Mouse (Mus musculus) regulatory T cell (primary cell): ENCODE data around the gene Fbxo36.

Experiments used
- in situ Hi-C: fragments of 300-600 bp; cut with MboI, MseI; formaldehyde crosslinking; loops from one replicate; pipeline ENCODE4 v1.15.1; 2025; ENCODE audit warnings: high pct_unique_total_duplicates

The Fbxo36 gene

GRCm38 (mm10) chr1:84839309-84840017 is at the start of gene Fbxo36:
Gene Fbxo36, plus strand, starts transcription at chr1:84839841.
- in situ Hi-C loops = loop anchor here (5.0 kb wide), 1 partner anchor 47 kb away; no protein-coding TSS in a partner anchor

GRCm38 (mm10) chr1:84791393-84791792 is 48.2 kb upstream of the Fbxo36 start:
- in situ Hi-C loops = loop anchor here (5.0 to 10.0 kb wide), 2 partner anchors 47 to 51 kb away; partner anchors contain the start of gene Trip12

DNA sequence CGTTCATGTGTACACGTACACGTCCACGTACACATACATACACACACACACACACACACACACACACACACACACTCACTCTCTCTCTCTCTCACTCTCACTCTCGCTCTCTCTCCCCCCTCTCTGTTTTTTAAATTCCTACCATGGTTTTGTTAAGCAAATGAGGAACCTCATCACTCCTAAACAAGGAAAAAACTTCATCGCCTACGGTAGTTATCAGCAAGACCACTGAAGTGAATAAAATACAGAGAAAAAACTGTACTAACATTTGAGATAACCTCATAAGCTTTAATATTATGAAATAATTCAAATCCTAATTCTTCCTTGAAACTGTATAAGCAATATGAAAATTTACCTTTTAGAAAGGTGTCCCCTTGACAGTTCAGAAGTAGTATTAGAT is 44.3 kb upstream of the Fbxo36 start:
- in situ Hi-C loops = loop anchor here (10.0 kb wide), 1 partner anchor 51 kb away; no protein-coding TSS in a partner anchor

GRCm38 (mm10) chr1:84799166-84799565 is 40.5 kb upstream of the Fbxo36 start:
- in situ Hi-C loops = loop anchor here (10.0 kb wide), 1 partner anchor 54 kb away; no protein-coding TSS in a partner anchor

DNA sequence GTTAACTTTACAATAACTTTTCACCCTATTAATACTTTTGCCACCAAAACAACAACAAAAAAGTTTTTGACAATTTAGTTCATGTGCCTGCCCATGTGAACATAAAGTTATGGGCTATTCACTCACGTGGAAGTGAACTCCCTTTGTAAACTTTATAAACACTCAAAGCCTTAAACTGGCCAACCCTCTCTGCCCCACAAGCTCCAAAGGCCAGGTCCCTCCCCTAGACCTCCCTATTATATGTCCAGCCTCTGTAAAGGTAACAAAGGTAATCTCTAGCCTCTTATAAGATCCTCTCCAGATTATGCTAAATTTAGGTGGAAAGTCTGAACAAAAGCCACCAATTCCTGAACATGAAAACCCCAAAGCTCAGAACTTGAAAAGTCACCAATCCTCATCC is 35.9 kb upstream of the Fbxo36 start:
- in situ Hi-C loops = no loop called here

- in situ Hi-C loops = no loop called here
Observed at GRCm38 (mm10) chr1:84817596-84817995, 22.0 kb upstream of the Fbxo36 start.

- in situ Hi-C loops = no loop called here
Observed at GRCm38 (mm10) chr1:84825091-84825490, 14.6 kb upstream of the Fbxo36 start.

- in situ Hi-C loops = no loop called here
Observed at GRCm38 (mm10) chr1:84837523-84838145, 2.0 kb upstream of the Fbxo36 start.

- in situ Hi-C loops = no loop called here
Observed at GRCm38 (mm10) chr1:84838156-84838555, 1.5 kb upstream of the Fbxo36 start.

DNA sequence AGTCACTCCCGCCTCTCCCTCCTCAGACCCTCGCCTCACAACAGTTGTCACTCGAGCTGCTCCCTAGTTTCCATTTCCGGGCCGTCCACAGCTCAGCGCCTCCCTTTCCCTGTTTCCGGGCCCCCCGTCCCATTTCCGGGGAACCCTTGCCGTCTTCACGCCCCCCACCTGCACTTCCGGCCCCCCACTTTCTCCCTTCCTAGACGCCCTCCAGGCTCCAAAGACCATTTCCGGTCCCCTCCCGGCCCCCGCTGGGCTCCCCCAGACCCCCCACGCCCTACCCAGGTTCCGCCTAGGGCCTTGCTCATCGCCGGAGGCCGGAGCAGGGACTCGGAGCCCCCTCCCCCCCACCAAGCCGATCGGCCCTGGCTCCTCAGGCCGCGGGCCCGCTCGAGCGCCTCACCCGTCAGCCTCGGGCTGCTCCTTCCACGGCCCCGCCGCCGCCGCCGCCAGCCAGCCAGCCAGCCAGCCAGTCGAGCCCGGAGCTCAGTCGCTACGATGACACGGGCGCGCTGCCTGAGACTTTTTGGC is 955 bp upstream of the Fbxo36 start:
- in situ Hi-C loops = no loop called here

DNA sequence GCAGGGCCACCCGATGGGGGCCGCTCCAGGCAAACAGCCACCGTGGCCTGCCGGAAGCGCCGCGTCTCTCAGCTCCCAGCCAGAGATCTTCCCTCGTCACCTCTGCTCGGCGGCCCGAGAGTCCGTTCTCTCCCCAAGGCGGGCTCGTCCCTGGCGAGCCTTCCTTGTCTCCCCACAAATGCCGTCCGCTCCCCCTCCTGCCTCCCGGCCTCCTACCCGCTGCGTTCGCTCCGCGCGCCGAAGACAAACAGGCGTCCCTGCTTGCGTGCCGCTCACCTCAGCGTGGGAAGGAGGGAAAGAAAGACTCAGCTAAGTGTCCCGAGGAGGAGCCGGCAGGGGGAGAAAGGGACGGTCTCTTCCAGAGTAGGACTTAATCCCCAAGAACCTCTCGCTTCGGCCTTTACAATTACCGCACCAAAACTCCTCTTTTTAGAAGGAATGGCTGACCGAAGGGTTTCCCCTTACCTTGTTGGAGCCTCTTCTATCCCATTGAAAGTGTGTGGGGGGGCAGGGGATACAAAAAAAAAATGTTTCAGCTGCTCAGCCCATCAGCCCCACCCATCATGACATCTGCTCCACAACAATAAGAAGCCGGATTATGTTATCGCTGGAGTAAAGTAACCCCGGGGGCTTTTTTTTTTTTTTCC is 500 bp downstream of the Fbxo36 start, which contains the start of gene Trip12:
Gene Trip12 (minus strand): TSS at position 499 of the 647 bp plus-strand sequence.
- in situ Hi-C loops = loop anchor here (5.0 kb wide), 1 partner anchor 48 kb away; no protein-coding TSS in a partner anchor

- in situ Hi-C loops = loop anchor here (5.0 kb wide), 1 partner anchor 49 kb away; no protein-coding TSS in a partner anchor
Observed at GRCm38 (mm10) chr1:84841061-84841460, 1.4 kb downstream of the Fbxo36 start.

DNA sequence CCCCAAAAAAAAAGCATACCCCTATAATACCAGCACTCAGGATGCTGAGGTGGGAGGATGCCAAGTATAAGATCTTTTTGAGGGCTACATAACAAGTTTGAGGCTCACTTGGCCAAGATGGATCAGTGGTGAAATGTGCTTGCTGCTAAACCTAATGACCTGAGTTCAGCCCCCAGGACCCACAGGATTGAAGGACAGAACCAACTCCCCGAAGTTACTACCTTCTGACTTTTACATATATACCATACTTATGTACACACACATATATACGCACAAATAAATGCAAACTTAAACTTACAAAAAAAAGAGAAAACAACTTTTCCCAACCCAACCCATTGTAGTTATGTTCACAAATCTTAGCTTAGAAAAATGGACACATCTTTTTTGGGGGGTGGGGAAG is 3.7 kb downstream of the Fbxo36 start:
- in situ Hi-C loops = loop anchor here (5.0 kb wide), 1 partner anchor 51 kb away; no protein-coding TSS in a partner anchor

GRCm38 (mm10) chr1:84847698-84848097 is 8.1 kb downstream of the Fbxo36 start:
- in situ Hi-C loops = no loop called here

GRCm38 (mm10) chr1:84848335-84848734 is 8.7 kb downstream of the Fbxo36 start:
- in situ Hi-C loops = no loop called here

GRCm38 (mm10) chr1:84848801-84849455 is 9.3 kb downstream of the Fbxo36 start:
- in situ Hi-C loops = no loop called here

- in situ Hi-C loops = no loop called here
Observed at GRCm38 (mm10) chr1:84849804-84850203, 10.2 kb downstream of the Fbxo36 start.

GRCm38 (mm10) chr1:84850471-84850870 is 10.8 kb downstream of the Fbxo36 start:
- in situ Hi-C loops = no loop called here

DNA sequence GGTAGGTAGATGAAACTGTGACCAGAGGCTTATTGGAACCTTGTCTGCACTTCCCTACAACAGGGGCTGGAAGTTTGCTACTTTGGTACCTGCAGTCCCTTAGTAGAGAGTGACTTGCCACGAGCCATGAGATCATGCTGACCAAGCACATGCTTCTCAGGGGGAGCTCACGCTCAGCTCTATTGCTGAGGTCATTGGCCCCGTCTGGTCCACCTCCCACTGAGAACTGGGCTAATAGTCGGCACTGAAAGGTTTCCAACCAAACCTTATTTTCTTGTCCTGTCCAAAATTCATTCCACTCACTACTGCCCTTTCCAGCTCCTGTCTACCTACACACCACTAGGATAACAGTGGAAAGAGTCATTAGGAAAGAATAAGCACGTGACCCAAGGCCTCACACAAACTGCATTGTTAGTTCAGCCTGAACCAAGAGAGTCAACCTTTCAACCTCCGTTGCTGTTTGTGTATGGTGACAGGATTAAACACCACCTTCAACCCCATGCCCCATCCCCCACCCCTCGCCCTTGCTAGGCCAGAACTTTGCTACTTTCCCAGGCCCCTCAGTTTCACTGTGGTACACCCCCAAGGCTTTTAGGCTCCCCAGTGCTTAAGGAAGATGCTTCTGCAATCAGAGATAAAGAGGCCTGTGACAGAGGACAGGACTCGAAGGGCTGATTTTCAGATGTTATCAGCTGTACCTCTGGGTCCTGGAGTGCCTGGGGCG is 12.0 kb downstream of the Fbxo36 start:
- in situ Hi-C loops = no loop called here

GRCm38 (mm10) chr1:84853721-84854120 is 14.1 kb downstream of the Fbxo36 start:
- in situ Hi-C loops = no loop called here

GRCm38 (mm10) chr1:84854966-84855365 is 15.3 kb downstream of the Fbxo36 start:
- in situ Hi-C loops = no loop called here
